Mouse (Mus musculus) heart, embryonic 12.5 days (tissue): ENCODE measurements at regions not wholly inside any gene's neighbourhood (a gene's known extent, or its start where the extent isn't known, plus 50 kb on each side); places are given as distances from the start of the nearest gene placed in this dataset.

Experiments used
- ATAC-seq: fragments of 200-750 bp; cut with Nextera tagmentation; 2 replicates; pipeline ENCODE4 v1.8.0; 2017; ENCODE audit warnings: moderate TSS enrichment, moderate library complexity; ENCODE audit not compliant: insufficient number of reproducible peaks, low FRiP score
- H3K27ac ChIP-seq: fragments of 300-500 bp; sonication (generic); 2 replicates; pipeline ENCODE4 v1.5.1; 2016; ENCODE audit warnings: mild to moderate bottlenecking, moderate library complexity; ENCODE audit not compliant: poor library complexity, severe bottlenecking
- H3K27me3 ChIP-seq: fragments of 300-500 bp; sonication (generic); replicated peaks from 2 replicates; pipeline ENCODE4 v1.6.1; 2016; ENCODE audit warnings: mild to moderate bottlenecking, moderate library complexity
- H3K36me3 ChIP-seq: fragments of 300-500 bp; sonication (generic); 2 replicates; pipeline ENCODE4 v1.6.1; 2016; ENCODE audit warnings: mild to moderate bottlenecking, moderate library complexity
- H3K4me1 ChIP-seq: fragments of 300-500 bp; sonication (generic); replicated peaks from 2 replicates; pipeline ENCODE4 v1.6.1; 2016; ENCODE audit warnings: mild to moderate bottlenecking
- H3K4me2 ChIP-seq: fragments of 300-500 bp; sonication (generic); 2 replicates; pipeline ENCODE4 v1.6.1; 2016; ENCODE audit warnings: mild to moderate bottlenecking, moderate library complexity
- H3K4me3 ChIP-seq: fragments of 300-500 bp; sonication (generic); 2 replicates; pipeline ENCODE4 v1.5.1; 2016; ENCODE audit warnings: mild to moderate bottlenecking
- H3K9ac ChIP-seq: fragments of 300-500 bp; sonication (generic); 2 replicates; pipeline ENCODE4 v1.6.1; 2016; ENCODE audit warnings: mild to moderate bottlenecking, moderate library complexity
- H3K9me3 ChIP-seq: fragments of 300-500 bp; sonication (generic); replicated peaks from 2 replicates; pipeline ENCODE4 v1.6.1; 2016; ENCODE audit warnings: mild to moderate bottlenecking, moderate library complexity
- WGBS: fragments of 180-500 bp; shearing (Covaris S2); methylation state at CpG from one replicate; pipeline ENCODE4 v1.1.7; 2016; 5-methylcytosine and 5-hydroxymethylcytosine counted together

DNA sequence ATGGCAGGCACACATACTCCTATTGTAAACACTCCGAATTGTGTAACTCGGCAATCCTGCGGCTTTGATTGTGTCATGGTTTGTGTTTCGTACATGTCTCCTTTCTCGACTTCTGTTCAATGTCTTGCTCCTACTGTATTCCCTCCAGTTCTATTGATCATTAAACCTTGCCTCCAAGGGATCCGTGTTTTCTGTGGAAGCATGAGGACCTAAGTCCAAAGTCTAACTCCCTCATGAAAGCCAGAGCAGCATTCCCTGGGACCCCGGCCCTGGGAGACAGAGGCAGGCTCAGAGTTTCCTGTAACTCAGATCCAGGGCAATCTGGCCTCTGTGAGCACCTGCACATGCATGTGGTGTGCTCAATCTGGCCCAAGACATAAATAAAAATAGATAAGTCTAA lies 521.7 kb upstream of the Kdm8 start:
- Histone ChIP-seq H3K9me3 (no peaks in the 10 kb centered on the region; the same call in 1 of the 2 replicates), H3K36me3 (no peaks in the 10 kb centered on the region), H3K4me2 (no peak overlapping the region), H3K27me3 (no peaks in the 10 kb centered on the region), H3K9ac (no peak overlapping the region), H3K27ac (no peak overlapping the region), H3K4me3 (no peak overlapping the region), H3K4me1 (0 out of 2 replicates have a peak, but pooled peaks cover under 1% of the 10 kb centered on the region)
- ATAC-seq, result no peak
- WGBS, result 79% methylated on average over 7 of the region's 7 CpGs

GRCm38 (mm10) chr7:124933573-124933972 lies 510.9 kb upstream of the Kdm8 start:
- no peaks in the 10 kb centered on the region for H3K27me3 ChIP-seq
- no peak overlapping the region for H3K4me2 ChIP-seq
- WGBS, result 64% methylated on average over 3 of the region's 3 CpGs
- H3K9me3 ChIP-seq, result no peaks in the 10 kb centered on the region
- H3K27ac ChIP-seq, result no peak overlapping the region
- no peaks in the 10 kb centered on the region for H3K36me3 ChIP-seq
- no peak for ATAC-seq
- H3K9ac ChIP-seq, result no peak overlapping the region
- H3K4me1 ChIP-seq, result no peaks in the 10 kb centered on the region
- H3K4me3 ChIP-seq, result no peak overlapping the region

DNA sequence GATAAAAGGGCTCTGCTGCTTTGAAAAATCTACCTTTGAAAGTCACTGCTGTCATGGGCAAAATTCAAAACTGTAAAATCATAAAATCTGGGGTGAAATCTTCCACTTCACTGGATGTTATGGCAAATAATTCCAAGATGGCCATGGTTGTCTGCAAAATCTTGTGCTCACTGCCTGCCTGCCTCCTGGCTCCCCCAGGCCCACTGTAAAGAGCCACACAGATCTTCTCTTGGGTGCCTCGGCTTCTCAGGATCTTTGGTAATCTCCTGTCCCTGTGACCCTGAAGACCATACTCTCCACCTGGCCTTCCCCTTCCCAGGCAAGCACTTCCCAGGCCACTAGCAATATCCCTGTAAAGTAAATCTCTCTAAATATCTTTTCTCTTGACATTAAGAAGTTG lies 505.1 kb upstream of the Kdm8 start:
- Histone ChIP-seq H3K9me3 (no peaks in the 10 kb centered on the region), H3K27ac (no peak overlapping the region), H3K9ac (no peak overlapping the region), H3K27me3 (no peaks in the 10 kb centered on the region), H3K4me3 (no peak overlapping the region), H3K4me2 (no peak overlapping the region), H3K36me3 (no peaks in the 10 kb centered on the region), H3K4me1 (no peaks in the 10 kb centered on the region)
- WGBS, result 75% methylated on average over 1 of the region's 1 CpGs
- ATAC-seq, result no peak

- no peak overlapping the region for H3K27ac ChIP-seq
- H3K9ac ChIP-seq, result no peak overlapping the region
- H3K4me2 ChIP-seq, result no peak overlapping the region
- WGBS, result 70% methylated on average over 4 of the region's 4 CpGs
- no peaks in the 10 kb centered on the region for H3K4me1 ChIP-seq
- no peak overlapping the region for H3K4me3 ChIP-seq
- no peaks in the 10 kb centered on the region for H3K9me3 ChIP-seq
- H3K36me3 ChIP-seq, result no peaks in the 10 kb centered on the region
- H3K27me3 ChIP-seq, result no peaks in the 10 kb centered on the region
- no peak for ATAC-seq
Measured at GRCm38 (mm10) chr7:124941527-124941926, 502.9 kb upstream of the Kdm8 start.

GRCm38 (mm10) chr7:124946424-124946823 lies 498.1 kb upstream of the Kdm8 start:
- H3K9me3 ChIP-seq, result peaks cover 2% of the 10 kb centered on the region; the same call in 1 of the 2 replicates
- WGBS, result 66% methylated on average over 1 of the region's 1 CpGs
- no peak overlapping the region for H3K4me3 ChIP-seq
- H3K9ac ChIP-seq, result no peak overlapping the region
- no peak for ATAC-seq
- no peaks in the 10 kb centered on the region for H3K4me1 ChIP-seq
- H3K27me3 ChIP-seq, result no peaks in the 10 kb centered on the region
- no peaks in the 10 kb centered on the region for H3K36me3 ChIP-seq
- H3K27ac ChIP-seq, result no peak overlapping the region
- H3K4me2 ChIP-seq, result no peak overlapping the region

DNA sequence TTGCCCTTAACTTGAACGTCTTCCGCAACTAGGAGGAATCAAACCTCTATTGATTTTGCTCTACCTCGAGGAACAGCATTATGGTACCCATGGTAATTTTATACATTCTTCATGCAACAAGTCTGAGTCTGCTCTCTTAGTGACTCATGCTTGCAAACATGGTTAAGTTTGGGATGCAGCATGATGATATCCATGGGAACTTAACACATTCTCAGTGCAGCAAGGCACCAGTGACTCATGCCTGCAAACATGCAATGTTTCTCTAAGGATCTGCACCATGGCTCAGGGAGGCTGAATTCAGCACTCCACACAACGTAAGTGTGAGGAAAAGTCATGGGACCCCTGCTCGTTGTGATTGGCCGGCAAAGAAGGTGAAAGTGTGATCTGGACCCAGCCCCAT lies 487.1 kb upstream of the Kdm8 start:
- no peak for ATAC-seq
- no peaks in the 10 kb centered on the region for H3K27me3 ChIP-seq
- no peaks in the 10 kb centered on the region; the same call in 1 of the 2 replicates for H3K9me3 ChIP-seq
- H3K4me3 ChIP-seq, result no peak overlapping the region
- no peak overlapping the region for H3K9ac ChIP-seq
- H3K4me2 ChIP-seq, result no peak overlapping the region
- H3K36me3 ChIP-seq, result no peaks in the 10 kb centered on the region
- no peaks in the 10 kb centered on the region for H3K4me1 ChIP-seq
- 75% methylated on average over 6 of the region's 6 CpGs for WGBS
- no peak overlapping the region for H3K27ac ChIP-seq

- Histone ChIP-seq H3K4me2 (no peak overlapping the region), H3K9me3 (peaks cover 8% of the 10 kb centered on the region; the same call in 1 of the 2 replicates), H3K9ac (no peak overlapping the region), H3K4me1 (no peaks in the 10 kb centered on the region), H3K27ac (no peak overlapping the region), H3K4me3 (no peak overlapping the region), H3K27me3 (no peaks in the 10 kb centered on the region), H3K36me3 (no peaks in the 10 kb centered on the region)
- ATAC-seq, result no peak
- 69% methylated on average over 5 of the region's 5 CpGs for WGBS
Measured at GRCm38 (mm10) chr7:124974870-124975488, 469.5 kb upstream of the Kdm8 start.

DNA sequence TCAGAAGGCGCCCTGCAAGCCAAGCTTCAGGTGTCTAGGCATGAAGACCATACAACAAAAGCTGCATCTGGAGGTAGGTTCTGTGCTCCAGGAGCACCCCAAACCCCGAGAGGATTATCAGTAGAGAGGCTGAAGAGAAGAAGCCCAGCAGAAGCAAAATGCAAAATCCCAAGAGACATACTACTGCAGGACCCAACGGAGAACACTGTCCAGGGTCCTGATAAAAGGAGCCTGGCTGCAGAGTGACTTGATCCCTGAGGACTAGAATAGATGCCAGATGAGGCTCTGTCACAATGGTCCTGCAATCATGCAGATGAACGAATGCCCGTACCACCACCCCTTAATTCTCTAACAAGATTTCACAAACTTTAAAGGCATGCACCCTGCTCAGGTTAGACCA lies 455.0 kb upstream of the Kdm8 start:
- Histone ChIP-seq H3K4me3 (no peak overlapping the region), H3K4me1 (no peaks in the 10 kb centered on the region), H3K36me3 (no peaks in the 10 kb centered on the region), H3K27ac (no peak overlapping the region), H3K27me3 (no peaks in the 10 kb centered on the region), H3K9me3 (0 out of 2 replicates have a peak, but pooled peaks cover 3% of the 10 kb centered on the region), H3K9ac (no peak overlapping the region), H3K4me2 (no peak overlapping the region)
- WGBS, result 65% methylated on average over 5 of the region's 5 CpGs
- no peak for ATAC-seq

DNA sequence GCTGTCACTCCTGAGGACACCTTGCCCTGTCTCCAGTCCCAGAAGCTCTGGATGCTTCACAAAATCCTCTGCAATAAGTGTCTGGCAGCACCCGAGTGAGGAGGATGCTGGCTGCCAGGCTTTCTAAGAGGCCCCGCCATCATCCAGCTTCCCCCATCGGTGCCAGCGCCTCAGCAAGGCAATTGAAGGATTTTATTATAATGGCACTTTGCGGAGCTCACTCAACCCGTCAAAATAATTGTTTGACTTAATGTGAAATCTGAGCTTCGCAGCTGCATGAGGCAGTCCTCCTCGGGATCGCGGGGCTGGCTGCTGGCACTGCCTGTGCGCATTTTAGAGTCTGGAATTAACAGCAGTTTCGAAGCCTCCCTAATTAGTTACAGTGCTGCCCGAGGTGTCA lies 453.8 kb upstream of the Kdm8 start:
- Histone ChIP-seq H3K27ac (no peak overlapping the region), H3K27me3 (no peaks in the 10 kb centered on the region), H3K9ac (no peak overlapping the region), H3K36me3 (no peaks in the 10 kb centered on the region), H3K4me3 (no peak overlapping the region), H3K4me2 (no peak overlapping the region), H3K4me1 (no peaks in the 10 kb centered on the region), H3K9me3 (peaks cover 9% of the 10 kb centered on the region; the same call in 1 of the 2 replicates)
- ATAC-seq, result no peak
- 61% methylated on average over 13 of the region's 13 CpGs for WGBS

DNA sequence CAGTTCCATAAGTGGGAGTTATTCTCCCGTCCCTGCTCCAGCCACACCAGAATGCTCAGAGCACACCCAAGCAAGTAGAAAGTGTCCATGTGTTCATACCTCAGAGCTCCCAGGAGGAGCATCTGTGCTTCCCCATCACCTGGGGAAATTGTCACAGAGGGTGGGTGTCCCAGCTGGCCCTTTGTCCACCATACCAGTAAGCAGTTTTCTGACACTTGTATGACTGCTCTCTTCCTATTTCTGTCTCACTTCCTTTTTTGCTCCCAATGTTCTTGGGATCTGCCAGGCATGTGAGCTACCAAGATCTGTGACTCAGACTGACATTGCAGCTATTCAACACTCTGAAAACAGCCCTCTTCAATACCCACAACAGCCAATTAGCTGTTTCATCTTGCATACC lies 447.9 kb upstream of the Kdm8 start:
- H3K9me3 ChIP-seq, result peaks cover 20% of the 10 kb centered on the region
- WGBS, result 67% methylated on average over 1 of the region's 1 CpGs
- H3K4me2 ChIP-seq, result no peak overlapping the region
- H3K36me3 ChIP-seq, result no peaks in the 10 kb centered on the region
- H3K4me3 ChIP-seq, result no peak overlapping the region
- no peaks in the 10 kb centered on the region for H3K27me3 ChIP-seq
- H3K4me1 ChIP-seq, result no peaks in the 10 kb centered on the region
- no peak overlapping the region for H3K27ac ChIP-seq
- no peak overlapping the region for H3K9ac ChIP-seq
- no peak for ATAC-seq

- no peak overlapping the region for H3K9ac ChIP-seq
- H3K4me2 ChIP-seq, result no peak overlapping the region
- peaks cover 15% of the 10 kb centered on the region for H3K9me3 ChIP-seq
- no peaks in the 10 kb centered on the region for H3K27me3 ChIP-seq
- no peak overlapping the region for H3K4me3 ChIP-seq
- no peaks in the 10 kb centered on the region for H3K4me1 ChIP-seq
- no peaks in the 10 kb centered on the region for H3K36me3 ChIP-seq
- no peak for ATAC-seq
- no peak overlapping the region for H3K27ac ChIP-seq
Measured at GRCm38 (mm10) chr7:125000669-125001068, 443.8 kb upstream of the Kdm8 start.

DNA sequence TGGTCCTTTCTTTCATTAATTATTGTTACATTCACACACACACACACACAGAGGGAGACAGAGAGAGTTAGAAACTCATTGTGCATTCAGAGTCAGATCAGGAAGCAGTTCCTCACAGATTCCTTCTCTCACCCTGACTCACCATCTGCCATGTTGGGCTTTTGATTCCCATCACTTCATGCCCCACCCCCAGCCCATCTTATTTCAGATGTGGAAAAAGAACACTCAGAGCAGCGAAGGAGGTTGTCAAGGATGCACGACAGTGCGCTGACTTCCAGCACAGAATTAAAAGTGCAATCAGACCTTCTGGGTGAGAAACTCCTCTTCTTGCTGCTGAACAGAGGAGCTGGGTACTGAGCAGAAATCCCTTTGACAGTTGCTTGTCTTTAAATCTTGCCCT lies 438.8 kb upstream of the Kdm8 start:
- H3K27me3 ChIP-seq, result no peaks in the 10 kb centered on the region
- 82% methylated on average over 3 of the region's 3 CpGs for WGBS
- H3K4me1 ChIP-seq, result no peaks in the 10 kb centered on the region
- H3K27ac ChIP-seq, result no peak overlapping the region
- ATAC-seq, result no peak
- H3K9me3 ChIP-seq, result peaks cover 7% of the 10 kb centered on the region; the same call in 1 of the 2 replicates
- H3K4me2 ChIP-seq, result no peak overlapping the region
- no peak overlapping the region for H3K4me3 ChIP-seq
- H3K36me3 ChIP-seq, result no peaks in the 10 kb centered on the region
- H3K9ac ChIP-seq, result no peak overlapping the region
